Mouse (Mus musculus) embryonic facial prominence, embryonic 13.5 days (tissue): ENCODE data around the gene Gm5142. TPM values are rescaled to one million over a fixed set of nuclear protein-coding genes. Genes with fewer than 3 reads are reported as not detected.

Experiments used
- ATAC-seq: fragments of 200-750 bp; cut with Nextera tagmentation; 2 replicates; pipeline ENCODE4 v1.8.0; 2017; ENCODE audit warnings: low read depth; ENCODE audit not compliant: insufficient number of reproducible peaks, insufficient read depth, low FRiP score, low TSS enrichment
- H3K27ac ChIP-seq: fragments of 300-500 bp; sonication (generic); 2 replicates; pipeline ENCODE4 v1.5.1; 2015; ENCODE audit warnings: moderate library complexity, mild to moderate bottlenecking, inconsistent platforms
- H3K27me3 ChIP-seq: fragments of 300-500 bp; sonication (generic); 2 replicates; pipeline ENCODE4 v1.6.1; 2015; ENCODE audit warnings: mild to moderate bottlenecking, inconsistent platforms
- H3K36me3 ChIP-seq: fragments of 300-500 bp; sonication (generic); 2 replicates; pipeline ENCODE4 v1.6.1; 2015; ENCODE audit warnings: mild to moderate bottlenecking, inconsistent platforms
- H3K4me1 ChIP-seq: fragments of 300-500 bp; sonication (generic); 2 replicates; pipeline ENCODE4 v1.6.1; 2015; ENCODE audit warnings: inconsistent platforms
- H3K4me2 ChIP-seq: fragments of 300-500 bp; sonication (generic); 2 replicates; pipeline ENCODE4 v1.6.1; 2015; ENCODE audit warnings: moderate library complexity, mild to moderate bottlenecking, inconsistent platforms
- H3K4me3 ChIP-seq: fragments of 300-500 bp; sonication (generic); 2 replicates; pipeline ENCODE4 v1.5.1; 2015; ENCODE audit warnings: mild to moderate bottlenecking, inconsistent platforms
- H3K9ac ChIP-seq: fragments of 300-500 bp; sonication (generic); 2 replicates; pipeline ENCODE4 v1.6.1; 2015; ENCODE audit warnings: mild to moderate bottlenecking, inconsistent platforms
- H3K9me3 ChIP-seq: fragments of 300-500 bp; sonication (generic); 2 replicates; pipeline ENCODE4 v1.6.1; 2016; ENCODE audit warnings: inconsistent platforms
- WGBS: fragments of 180-500 bp; shearing (Covaris S2); methylation state at CpG from one replicate; pipeline ENCODE4 v1.1.7; 2015; ENCODE audit warnings: mixed read lengths; 5-methylcytosine and 5-hydroxymethylcytosine counted together
- polyA plus RNA-seq: library from polyadenylated mRNA; unstranded; fragments of >200 nt; fragmentation: Nextera tagmentation; extraction: Ambion mirVana; gene quantifications from 2 replicates; pipeline ENCODE4 v1.2.1, GENCODE M21; 2015

Gm5142 gene
- polyA plus RNA-seq = not detected in 2 replicates

- Histone ChIP-seq H3K27ac (no peak within 1 kb of the TSS), H3K9me3 (no peaks in the 10 kb centered on the region), H3K4me1 (no peaks in the 10 kb centered on the region), H3K9ac (no peak within 1 kb of the TSS), H3K4me3 (no peak within 1 kb of the TSS), H3K4me2 (no peak within 1 kb of the TSS), H3K36me3 (no peaks in the 10 kb centered on the region), H3K27me3 (no peaks in the 10 kb centered on the region)
- no peak for ATAC-seq
- WGBS = 87% methylated on average over 3 of the region's 3 CpGs
These were observed at the start of gene Gm5142 for GRCm38 (mm10) chr14:59178649-59179048. Gene Gm5142, minus strand, starts transcription at chr14:59178749.

GRCm38 (mm10) chr14:59226240-59226639 lies 47.7 kb upstream of the Gm5142 start:
- no peak overlapping the region for H3K4me3 ChIP-seq
- no peak overlapping the region for H3K4me2 ChIP-seq
- H3K9me3 ChIP-seq = no peaks in the 10 kb centered on the region
- no peak overlapping the region for H3K27ac ChIP-seq
- WGBS = 94% methylated on average over 11 of the region's 11 CpGs
- no peaks in the 10 kb centered on the region for H3K27me3 ChIP-seq
- H3K9ac ChIP-seq = no peak overlapping the region
- H3K36me3 ChIP-seq = peaks cover 88% of the 10 kb centered on the region
- ATAC-seq = no peak
- H3K4me1 ChIP-seq = no peaks in the 10 kb centered on the region

DNA sequence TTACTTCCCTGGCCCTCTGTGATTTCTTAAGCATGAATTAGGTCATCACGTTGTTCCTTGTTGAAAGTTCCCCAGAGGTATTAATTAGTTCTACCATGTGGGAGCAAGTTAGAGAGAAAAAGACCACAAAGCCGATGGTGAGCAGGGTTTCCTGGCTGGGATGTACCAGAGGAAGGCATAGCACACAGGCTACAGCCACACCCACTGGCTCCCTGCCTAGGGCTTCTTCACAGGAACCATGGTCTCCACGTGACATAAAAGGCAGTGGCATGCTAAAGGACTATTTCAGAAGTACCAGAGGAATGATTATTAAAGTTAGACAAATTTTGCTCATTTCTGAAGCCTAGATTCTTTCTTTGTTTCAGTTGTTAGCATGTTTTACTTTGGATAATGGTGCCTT lies 40.7 kb upstream of the Gm5142 start:
- Histone ChIP-seq H3K27me3 (no peaks in the 10 kb centered on the region), H3K27ac (no peak overlapping the region), H3K4me3 (no peak overlapping the region), H3K9me3 (no peaks in the 10 kb centered on the region), H3K4me1 (no peaks in the 10 kb centered on the region), H3K36me3 (peaks cover 83% of the 10 kb centered on the region), H3K9ac (no peak overlapping the region), H3K4me2 (no peak overlapping the region)
- WGBS = 80% methylated on average over 3 of the region's 3 CpGs
- no peak for ATAC-seq

DNA sequence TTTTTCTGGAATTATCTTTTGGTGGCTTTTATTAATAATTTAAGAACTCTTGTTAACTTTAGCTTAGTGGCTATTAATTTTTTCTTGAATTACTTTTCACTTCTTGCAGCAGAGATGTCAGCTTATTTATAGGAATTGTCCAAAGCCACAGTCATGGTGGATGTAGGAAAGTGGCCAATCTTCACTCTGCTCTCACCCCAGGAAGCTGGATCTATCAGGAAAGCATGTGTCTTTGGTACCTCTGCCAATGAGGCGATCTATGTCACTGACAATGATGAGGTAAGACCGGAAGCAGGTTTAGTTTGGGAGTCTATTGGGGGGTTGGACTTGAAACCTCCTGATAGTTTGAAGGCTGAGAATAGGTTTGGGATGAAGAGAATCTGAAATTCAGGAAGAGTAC lies 31.3 kb upstream of the Gm5142 start:
- no peak overlapping the region for H3K4me2 ChIP-seq
- H3K9me3 ChIP-seq = no peaks in the 10 kb centered on the region
- peaks cover 31% of the 10 kb centered on the region for H3K36me3 ChIP-seq
- H3K4me1 ChIP-seq = peaks cover 22% of the 10 kb centered on the region
- H3K4me3 ChIP-seq = no peak overlapping the region
- no peaks in the 10 kb centered on the region for H3K27me3 ChIP-seq
- WGBS = 97% methylated on average over 2 of the region's 2 CpGs
- ATAC-seq = no peak
- no peak overlapping the region for H3K9ac ChIP-seq
- H3K27ac ChIP-seq = no peak overlapping the region

DNA sequence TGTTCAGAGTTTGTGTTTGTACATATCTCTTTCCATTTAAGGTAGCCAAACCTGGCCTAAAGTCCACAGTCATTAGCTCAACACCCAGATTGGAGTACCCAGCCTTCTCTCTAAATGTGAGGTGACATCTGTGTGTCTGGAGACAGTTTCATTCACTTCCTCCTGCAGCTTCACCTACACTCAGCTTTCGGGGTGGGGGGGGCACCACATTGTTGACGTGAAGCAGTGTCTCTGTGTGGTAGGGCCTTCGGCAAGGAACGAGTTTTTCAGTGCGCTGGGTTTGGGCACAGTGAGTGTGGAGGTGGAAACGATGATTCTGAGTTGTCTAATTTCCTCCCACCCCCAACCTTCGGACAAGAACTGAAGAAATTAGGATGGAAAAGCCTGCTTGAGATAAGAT lies 30.5 kb upstream of the Gm5142 start:
- Histone ChIP-seq H3K9me3 (no peaks in the 10 kb centered on the region), H3K27ac (no peak overlapping the region), H3K36me3 (peaks cover 23% of the 10 kb centered on the region), H3K4me1 (peaks cover 30% of the 10 kb centered on the region), H3K4me2 (no peak overlapping the region), H3K4me3 (no peak overlapping the region), H3K27me3 (no peaks in the 10 kb centered on the region), H3K9ac (no peak overlapping the region)
- 83% methylated on average over 7 of the region's 7 CpGs for WGBS
- no peak for ATAC-seq

DNA sequence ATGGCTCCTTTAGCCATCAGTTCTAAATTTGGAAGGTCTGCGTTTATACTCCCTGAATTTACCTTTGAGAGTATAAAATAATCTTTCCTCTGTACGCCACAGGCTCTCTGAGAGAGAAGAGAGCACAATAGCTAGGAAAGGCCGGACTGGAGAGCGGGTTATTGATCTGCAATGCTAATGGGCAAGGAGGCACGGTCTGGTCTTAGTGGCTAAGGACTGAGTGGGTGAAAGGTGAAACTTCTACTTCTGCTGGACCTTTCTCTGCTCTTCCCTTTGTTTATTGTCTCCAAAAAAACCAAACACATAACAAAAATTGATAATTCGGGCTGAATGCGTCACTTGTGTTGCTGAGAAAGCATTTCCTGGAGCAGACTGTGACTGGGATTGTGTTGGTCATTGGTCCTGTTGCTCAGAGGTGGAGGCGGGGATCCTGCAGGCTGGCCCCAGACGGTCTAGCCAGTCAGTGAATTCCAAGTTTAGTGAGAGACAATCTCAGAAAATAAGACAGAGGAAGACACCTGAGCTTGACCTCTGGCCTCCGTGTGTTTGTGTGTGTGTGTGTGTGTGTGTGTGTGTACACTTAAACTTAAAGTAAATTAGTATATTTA lies 27.5 kb upstream of the Gm5142 start:
- H3K9me3 ChIP-seq = no peaks in the 10 kb centered on the region
- H3K9ac ChIP-seq = no peak overlapping the region
- peaks cover 8% of the 10 kb centered on the region for H3K36me3 ChIP-seq
- no peak overlapping the region for H3K27ac ChIP-seq
- 62% methylated on average over 10 of the region's 10 CpGs for WGBS
- no peak for ATAC-seq
- H3K4me3 ChIP-seq = no peak overlapping the region
- H3K4me2 ChIP-seq = no peak overlapping the region
- no peaks in the 10 kb centered on the region for H3K27me3 ChIP-seq
- peaks cover 43% of the 10 kb centered on the region for H3K4me1 ChIP-seq

DNA sequence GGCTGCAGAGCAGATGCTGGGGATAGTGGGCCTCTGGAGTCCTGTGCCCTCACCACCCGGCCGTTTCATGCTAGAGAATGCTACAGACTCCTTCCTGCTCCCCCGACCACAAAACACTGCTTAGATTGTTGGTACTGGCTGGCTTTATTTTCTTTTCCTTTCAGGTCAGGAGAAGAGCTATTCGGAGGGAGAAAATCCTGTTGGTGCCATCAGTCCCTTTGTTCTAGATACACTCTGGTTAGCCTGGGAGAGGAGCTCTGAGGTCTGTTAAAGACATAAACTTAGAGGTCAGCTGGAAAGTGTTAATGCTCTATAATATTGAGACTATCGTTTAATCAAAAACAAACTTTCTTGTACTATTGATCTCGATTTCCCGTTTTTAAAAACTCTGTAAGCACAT lies 26.9 kb upstream of the Gm5142 start:
- Histone ChIP-seq H3K27me3 (no peaks in the 10 kb centered on the region), H3K27ac (no peak overlapping the region), H3K9ac (0 out of 2 replicates have a peak overlapping the region, but pooled peaks have one; percentile 12), H3K9me3 (no peaks in the 10 kb centered on the region), H3K4me3 (no peak overlapping the region), H3K36me3 (peaks cover 2% of the 10 kb centered on the region; the same call in 1 of the 2 replicates), H3K4me1 (peaks cover 43% of the 10 kb centered on the region), H3K4me2 (peak overlapping the region; percentile 30; the same call in 1 of the 2 replicates)
- 24% methylated on average over 7 of the region's 7 CpGs for WGBS
- no peak for ATAC-seq

DNA sequence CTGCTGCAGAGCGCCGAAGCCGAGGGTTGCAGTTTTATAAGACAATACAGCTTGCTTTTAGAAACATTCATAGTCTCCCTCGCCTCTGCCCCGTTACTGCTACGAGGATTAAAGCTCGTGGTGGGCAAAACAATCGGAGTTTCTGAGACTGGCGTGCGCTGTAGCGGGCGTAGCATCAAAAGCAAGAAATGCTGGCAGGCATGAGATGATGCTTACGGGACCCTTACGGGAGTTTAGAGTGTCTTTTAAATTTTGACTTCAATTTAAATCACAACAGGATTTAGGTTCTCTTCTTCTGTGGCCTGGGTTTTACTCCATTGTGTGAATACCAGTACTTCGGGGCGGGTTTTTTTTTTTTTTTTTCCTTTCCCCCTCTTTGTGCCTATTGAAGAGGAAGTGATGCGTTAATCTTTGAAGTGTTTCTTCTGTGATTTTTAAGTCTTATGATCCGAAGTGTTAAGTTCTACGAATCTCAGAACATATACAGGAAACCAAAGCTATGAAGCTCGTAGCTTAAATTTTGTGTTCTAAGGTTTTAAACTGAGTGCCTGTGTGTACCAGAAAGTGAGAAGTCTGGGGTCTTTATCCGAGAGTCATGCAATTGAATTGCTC lies 23.2 kb upstream of the Gm5142 start:
- peak; percentile 22 for ATAC-seq
- peak overlapping the region; percentile 98 for H3K27ac ChIP-seq
- H3K9ac ChIP-seq = peak overlapping the region; percentile 95
- under 1% methylated on average over 21 of the region's 21 CpGs for WGBS
- peak overlapping the region; percentile 84 for H3K4me2 ChIP-seq
- H3K4me3 ChIP-seq = peak overlapping the region; percentile 84
- H3K27me3 ChIP-seq = no peaks in the 10 kb centered on the region
- peaks cover 36% of the 10 kb centered on the region for H3K4me1 ChIP-seq
- no peaks in the 10 kb centered on the region for H3K36me3 ChIP-seq
- no peaks in the 10 kb centered on the region for H3K9me3 ChIP-seq

DNA sequence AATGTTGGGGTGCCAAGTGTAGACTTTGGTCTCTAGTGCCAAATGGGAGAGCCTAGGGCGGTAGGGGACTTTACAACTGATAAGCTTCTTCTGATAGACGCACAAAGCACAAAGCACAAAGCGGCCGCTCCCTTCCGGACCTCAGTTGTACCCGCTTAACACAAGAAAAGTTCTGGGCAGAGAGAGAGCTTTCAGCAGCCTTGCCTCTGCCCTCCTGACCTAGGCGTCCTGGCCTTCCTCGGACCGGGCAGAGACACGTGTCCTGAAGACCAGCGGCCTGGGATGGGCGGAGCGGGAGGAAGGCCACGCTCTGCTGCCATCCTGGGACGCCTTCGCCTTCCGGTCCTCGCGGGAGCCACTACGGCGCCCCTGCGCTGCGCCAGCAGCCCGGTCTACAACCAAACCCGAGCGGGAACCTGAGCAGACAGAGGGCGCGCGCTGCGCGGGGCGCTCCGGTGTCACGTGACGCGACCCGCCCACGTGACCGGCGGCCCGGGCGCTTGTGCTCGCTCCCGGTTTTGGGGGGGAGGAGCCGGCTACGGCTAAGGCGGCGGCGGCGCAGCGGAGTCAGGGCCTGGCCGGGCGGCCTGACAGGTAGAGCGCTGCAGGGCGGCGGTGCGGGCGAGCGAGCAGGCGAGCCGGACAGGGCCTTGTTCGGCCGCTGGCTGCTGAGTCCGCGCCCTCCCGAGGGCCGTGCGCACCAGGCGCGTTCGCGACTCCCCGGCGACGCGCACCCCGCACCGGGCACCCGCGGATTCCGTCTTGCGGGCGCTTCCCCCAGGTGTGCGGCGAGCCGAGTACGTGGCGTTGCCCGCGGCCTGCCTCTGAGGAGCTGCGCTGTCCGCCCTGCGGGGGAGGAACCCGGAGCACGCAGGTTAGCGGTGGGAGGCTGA lies 22.4 kb upstream of the Gm5142 start, which contains the start of gene Rcbtb1:
TSS of gene Rcbtb1 (plus strand) at position 499 of the 893 bp plus-strand sequence.
- Histone ChIP-seq H3K27me3 (no peaks in the 10 kb centered on the region), H3K4me1 (peaks cover 30% of the 10 kb centered on the region), H3K27ac (peak within 1 kb of the TSS; percentile 98), H3K4me3 (peak within 1 kb of the TSS; percentile 84), H3K9me3 (no peaks in the 10 kb centered on the region), H3K4me2 (peak within 1 kb of the TSS; percentile 84), H3K36me3 (no peaks in the 10 kb centered on the region), H3K9ac (peak within 1 kb of the TSS; percentile 95)
- peak; percentile 94 for ATAC-seq
- WGBS = under 1% methylated on average over 96 of the region's 96 CpGs

DNA sequence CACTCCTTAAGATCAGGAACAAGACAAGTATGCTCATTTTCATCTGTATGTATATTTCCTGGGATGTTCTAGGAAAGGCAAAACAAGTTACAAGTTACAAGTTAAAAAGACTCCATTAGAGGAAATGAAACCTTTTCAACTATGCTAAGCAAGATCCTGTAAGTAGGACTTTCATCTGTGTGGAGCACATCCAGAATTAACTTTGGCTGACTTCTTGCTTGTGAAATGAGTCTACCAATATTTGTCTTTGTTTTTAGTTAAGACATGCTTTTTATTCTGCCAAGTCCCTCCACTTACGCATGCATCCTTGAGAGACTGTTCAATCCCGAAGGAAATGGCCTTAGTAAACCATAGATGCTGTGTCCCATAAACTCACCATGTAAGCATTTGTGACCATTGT lies 7.6 kb upstream of the Gm5142 start:
- H3K9me3 ChIP-seq = no peaks in the 10 kb centered on the region
- no peak overlapping the region for H3K4me3 ChIP-seq
- H3K27me3 ChIP-seq = no peaks in the 10 kb centered on the region
- H3K9ac ChIP-seq = no peak overlapping the region
- H3K4me1 ChIP-seq = no peaks in the 10 kb centered on the region
- no peaks in the 10 kb centered on the region for H3K36me3 ChIP-seq
- no peak overlapping the region for H3K27ac ChIP-seq
- no peak for ATAC-seq
- 81% methylated on average over 2 of the region's 2 CpGs for WGBS
- no peak overlapping the region for H3K4me2 ChIP-seq

GRCm38 (mm10) chr14:59185514-59185913 lies 7.0 kb upstream of the Gm5142 start:
- ATAC-seq = no peak
- Histone ChIP-seq H3K4me3 (no peak overlapping the region), H3K9me3 (no peaks in the 10 kb centered on the region)

More at GRCm38 (mm10) chr14:59185514-59185913, 7.0 kb upstream of the Gm5142 start:
- Histone ChIP-seq H3K9ac (no peak overlapping the region), H3K27me3 (no peaks in the 10 kb centered on the region), H3K4me2 (no peak overlapping the region), H3K27ac (no peak overlapping the region), H3K36me3 (no peaks in the 10 kb centered on the region), H3K4me1 (no peaks in the 10 kb centered on the region)
